Mouse (Mus musculus) forebrain, embryonic 14.5 days (tissue): ENCODE results near the gene Gm30191. TPM values are rescaled to one million over a fixed set of nuclear protein-coding genes. Genes with fewer than 3 reads are reported as not detected.

Source experiments
- ATAC-seq: fragments of 200-750 bp; cut with Nextera tagmentation; 2 replicates; pipeline ENCODE4 v1.8.0; 2017; ENCODE audit warnings: mild to moderate bottlenecking, moderate library complexity
- DNase-seq: peaks from one replicate; pipeline ENCODE4 v3.0.0-alpha.2; 2015; ENCODE audit warnings: low spot score
- H3K27ac ChIP-seq: fragments of 300-500 bp; sonication (generic); 2 replicates; pipeline ENCODE4 v1.5.1; 2014; ENCODE audit warnings: low read depth, mild to moderate bottlenecking, control low read depth, low read length, moderate library complexity
- H3K27me3 ChIP-seq: fragments of 300-500 bp; sonication (generic); replicated peaks from 2 replicates; pipeline ENCODE4 v1.6.1; 2014; ENCODE audit warnings: low read length, control low read depth, mixed read lengths; ENCODE audit not compliant: control insufficient read depth, insufficient read depth
- H3K36me3 ChIP-seq: fragments of 300-500 bp; sonication (generic); 2 replicates; pipeline ENCODE4 v1.6.1; 2014; ENCODE audit warnings: low read length, control low read depth; ENCODE audit not compliant: control insufficient read depth, insufficient read depth
- H3K4me1 ChIP-seq: fragments of 300-500 bp; sonication (generic); 2 replicates; pipeline ENCODE4 v1.6.1; 2014; ENCODE audit warnings: antibody characterized with exemption, low read length, control low read depth; ENCODE audit not compliant: control insufficient read depth, insufficient read depth
- H3K4me2 ChIP-seq: fragments of 300-500 bp; sonication (generic); 2 replicates; pipeline ENCODE4 v1.6.1; 2014; ENCODE audit warnings: mild to moderate bottlenecking, control low read depth, low read length
- H3K4me3 ChIP-seq: fragments of 300-500 bp; sonication (generic); 2 replicates; pipeline ENCODE4 v1.5.1; 2014; ENCODE audit warnings: low read depth, low read length, control low read depth
- H3K9ac ChIP-seq: fragments of 300-500 bp; sonication (generic); 2 replicates; pipeline ENCODE4 v1.6.1; 2014; ENCODE audit warnings: mild to moderate bottlenecking, low read length, control low read depth, moderate library complexity
- H3K9me3 ChIP-seq: fragments of 300-500 bp; sonication (generic); replicated peaks from 2 replicates; pipeline ENCODE4 v1.6.1; 2016; ENCODE audit warnings: low read length, control low read depth, mixed read lengths; ENCODE audit not compliant: control insufficient read depth
- WGBS: fragments of 180-500 bp; shearing (Covaris S2); extraction: QIAGEN DNeasy Blood & Tissue Kit; methylation state at CpG from one replicate; pipeline ENCODE4 v1.1.7; 2014; 5-methylcytosine and 5-hydroxymethylcytosine counted together
- polyA plus RNA-seq: library from polyadenylated mRNA; unstranded; fragments of >200 nt; fragmentation: Nextera tagmentation; extraction: Ambion mirVana; gene quantifications from 2 replicates; pipeline ENCODE4 v1.2.1, GENCODE M21; 2014

The Gm30191 gene
- polyA plus RNA-seq, 1 experiment from 2014 or later: not detected

DNA sequence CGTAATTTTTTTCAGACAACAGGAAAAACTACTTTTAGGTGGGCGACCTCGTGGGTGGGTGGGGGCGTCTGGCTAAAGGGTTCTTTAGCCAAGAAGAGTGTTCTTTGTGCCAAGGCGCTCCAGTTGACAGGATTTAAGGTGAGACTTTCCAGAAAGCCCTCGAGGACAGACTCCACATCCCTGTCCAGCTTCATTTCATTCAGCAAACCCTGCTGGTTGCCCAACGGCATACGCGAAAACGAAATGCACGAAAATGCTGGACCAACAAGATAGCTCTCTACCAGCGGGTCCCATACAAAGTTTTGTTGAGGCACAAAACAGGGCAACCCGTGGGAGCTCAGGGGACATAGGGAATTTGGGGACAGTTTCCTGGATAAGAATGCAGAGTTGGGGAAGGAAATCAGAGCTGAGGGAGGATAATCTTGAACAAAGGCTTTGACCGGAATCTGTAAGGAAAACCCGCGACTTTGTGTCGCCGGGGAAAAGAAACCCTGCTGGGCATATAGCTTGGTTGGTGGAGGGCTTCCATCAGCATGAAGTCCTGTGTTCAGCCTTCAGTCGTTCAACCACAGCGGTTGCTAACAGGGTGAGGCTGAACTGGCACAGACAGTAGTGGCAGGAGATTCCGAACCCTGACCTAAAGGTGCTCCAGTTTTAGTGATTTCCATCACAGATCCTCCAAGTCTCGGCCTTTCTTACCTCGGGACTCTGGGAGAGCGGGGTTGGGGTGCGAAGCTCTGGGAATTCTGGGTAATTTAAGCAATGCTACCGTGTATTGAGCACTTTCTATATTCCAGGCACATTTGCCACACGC lies 3.6 kb downstream of the Gm30191 start:
- 5% methylated on average over 27 of the region's 27 CpGs for WGBS
- Histone ChIP-seq H3K9ac (peak overlapping the region; percentile 67), H3K27ac (no peak overlapping the region), H3K27me3 (peaks cover 68% of the 10 kb centered on the region), H3K4me3 (peak overlapping the region; percentile 46), H3K4me2 (peak overlapping the region; percentile 75), H3K4me1 (peaks cover 15% of the 10 kb centered on the region), H3K36me3 (no peaks in the 10 kb centered on the region), H3K9me3 (no peaks in the 10 kb centered on the region)
- ATAC-seq (no peak), DNase-seq (no peak)

DNA sequence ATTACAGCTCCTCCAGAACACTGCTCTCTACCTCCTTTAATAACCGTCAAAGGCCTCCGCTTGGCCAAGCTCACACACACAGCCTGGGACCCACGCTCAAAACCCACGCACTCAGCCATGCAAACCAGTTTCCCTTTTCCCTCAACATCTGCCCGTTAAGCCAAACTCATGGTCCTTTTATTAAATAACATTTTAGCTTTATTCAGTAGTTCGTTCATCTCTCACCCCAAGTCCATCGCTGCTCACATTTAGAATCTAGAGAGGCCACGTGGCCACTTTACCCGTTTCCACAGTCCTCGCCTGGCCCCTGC lies 4.2 kb downstream of the Gm30191 start:
- H3K4me2 ChIP-seq: peak overlapping the region; percentile 75
- no peak for DNase-seq
- H3K9me3 ChIP-seq: no peaks in the 10 kb centered on the region
- peaks cover 70% of the 10 kb centered on the region for H3K27me3 ChIP-seq
- no peak overlapping the region for H3K27ac ChIP-seq
- ATAC-seq: no peak
- H3K36me3 ChIP-seq: no peaks in the 10 kb centered on the region
- H3K9ac ChIP-seq: peak overlapping the region; percentile 67
- WGBS: 7% methylated on average over 10 of the region's 10 CpGs
- H3K4me1 ChIP-seq: peaks cover 13% of the 10 kb centered on the region
- peak overlapping the region; percentile 46 for H3K4me3 ChIP-seq

DNA sequence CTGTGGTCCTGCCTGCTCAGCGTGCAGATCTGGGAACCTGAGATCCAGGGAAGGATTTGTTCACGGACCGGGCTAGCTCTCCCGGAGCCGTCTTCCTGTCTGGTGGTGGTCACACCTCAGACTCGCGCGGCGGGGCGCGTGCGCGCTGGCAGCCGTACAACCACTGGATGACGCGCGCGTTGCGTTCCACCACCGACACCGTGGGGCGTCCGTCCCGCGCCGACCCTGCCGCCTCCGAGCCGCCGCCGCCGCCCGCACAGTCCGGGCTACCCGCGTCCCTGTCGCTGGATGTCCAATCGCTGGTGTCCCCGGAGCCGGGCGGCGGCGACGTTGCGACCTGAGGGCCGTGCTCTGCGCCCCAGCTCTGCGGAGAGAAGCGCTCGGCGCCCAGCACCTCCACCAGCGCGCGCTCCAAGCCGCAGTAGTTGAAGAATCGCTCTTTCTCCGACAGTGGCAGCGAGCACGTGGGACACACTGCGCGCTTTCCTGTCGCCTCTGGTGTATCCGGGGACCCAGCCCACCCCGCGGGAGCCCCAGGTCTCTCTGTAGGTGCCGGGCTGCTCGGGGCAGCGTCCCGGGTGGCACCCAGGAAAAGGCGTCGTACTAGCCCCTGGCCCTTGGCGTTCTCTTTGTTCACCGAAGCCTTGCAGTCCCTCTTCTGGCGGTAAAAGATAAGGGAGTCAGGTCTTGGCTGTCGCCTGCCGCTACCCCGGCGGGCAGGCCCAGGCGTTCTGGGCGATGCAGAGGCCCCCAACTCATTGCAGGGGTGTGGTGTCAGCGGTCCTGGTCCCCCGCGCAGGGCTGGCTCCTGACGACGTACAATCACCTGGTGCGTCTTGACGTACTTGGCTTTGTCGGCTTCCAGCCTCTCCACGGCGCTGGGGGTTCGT lies 4.8 kb downstream of the Gm30191 start:
- no peak overlapping the region; the same call in 1 of the 2 replicates for H3K27ac ChIP-seq
- peak overlapping the region; percentile 46 for H3K4me3 ChIP-seq
- H3K9me3 ChIP-seq: no peaks in the 10 kb centered on the region
- H3K4me2 ChIP-seq: peak overlapping the region; percentile 75
- no peaks in the 10 kb centered on the region for H3K36me3 ChIP-seq
- H3K27me3 ChIP-seq: peaks cover 70% of the 10 kb centered on the region
- ATAC-seq (peak; percentile 45), DNase-seq (peak; percentile 61)
- peak overlapping the region; percentile 67 for H3K9ac ChIP-seq
- WGBS: under 1% methylated on average over 67 of the region's 91 CpGs
- H3K4me1 ChIP-seq: peaks cover 10% of the 10 kb centered on the region

DNA sequence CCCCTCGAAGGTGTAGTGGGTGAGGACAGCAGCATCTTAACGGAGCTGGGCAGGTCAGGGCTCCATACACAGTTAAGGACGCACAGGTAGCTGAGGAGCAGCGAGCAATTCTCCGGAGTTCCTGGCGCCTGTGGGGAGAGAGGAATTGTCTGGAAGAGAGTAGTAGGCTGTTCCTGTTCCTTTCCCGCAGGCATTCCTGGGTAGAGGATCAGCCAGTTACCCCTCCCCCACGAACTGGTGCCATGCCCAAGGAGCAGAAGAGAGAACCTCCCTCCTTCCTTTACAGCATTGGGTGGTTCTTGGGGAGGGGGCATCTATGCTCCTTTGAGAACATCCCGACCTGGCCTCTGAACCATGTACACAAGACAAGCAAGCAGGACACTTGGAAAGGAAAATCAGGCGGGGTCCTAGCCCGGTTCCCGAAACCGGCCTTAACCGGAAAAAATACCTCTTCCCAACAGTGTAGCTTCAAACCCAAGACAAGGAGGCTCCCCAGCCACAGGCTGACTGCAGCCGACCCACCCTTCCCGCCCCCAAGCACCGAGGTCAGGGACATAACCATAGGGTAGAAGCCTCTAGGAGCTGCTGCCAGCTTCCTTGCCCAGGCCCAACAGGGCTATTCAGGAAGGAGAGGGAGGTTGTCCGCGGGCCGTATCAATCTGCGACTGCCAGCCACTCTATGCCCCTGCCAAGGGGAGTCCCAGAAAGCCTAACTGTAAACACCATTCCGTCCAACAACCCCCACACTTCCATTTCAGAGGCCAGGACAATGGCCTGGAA lies 5.6 kb downstream of the Gm30191 start:
- Histone ChIP-seq H3K4me2 (peak overlapping the region; percentile 75), H3K4me1 (peaks cover 10% of the 10 kb centered on the region), H3K9me3 (no peaks in the 10 kb centered on the region), H3K36me3 (no peaks in the 10 kb centered on the region), H3K9ac (peak overlapping the region; percentile 67), H3K27me3 (peaks cover 70% of the 10 kb centered on the region), H3K4me3 (peak overlapping the region; percentile 46), H3K27ac (no peak overlapping the region)
- whole genome bisulfite sequencing: 5% methylated on average over 22 of the region's 22 CpGs
- ATAC-seq: no peak
- DNase-seq: peak; percentile 54

DNA sequence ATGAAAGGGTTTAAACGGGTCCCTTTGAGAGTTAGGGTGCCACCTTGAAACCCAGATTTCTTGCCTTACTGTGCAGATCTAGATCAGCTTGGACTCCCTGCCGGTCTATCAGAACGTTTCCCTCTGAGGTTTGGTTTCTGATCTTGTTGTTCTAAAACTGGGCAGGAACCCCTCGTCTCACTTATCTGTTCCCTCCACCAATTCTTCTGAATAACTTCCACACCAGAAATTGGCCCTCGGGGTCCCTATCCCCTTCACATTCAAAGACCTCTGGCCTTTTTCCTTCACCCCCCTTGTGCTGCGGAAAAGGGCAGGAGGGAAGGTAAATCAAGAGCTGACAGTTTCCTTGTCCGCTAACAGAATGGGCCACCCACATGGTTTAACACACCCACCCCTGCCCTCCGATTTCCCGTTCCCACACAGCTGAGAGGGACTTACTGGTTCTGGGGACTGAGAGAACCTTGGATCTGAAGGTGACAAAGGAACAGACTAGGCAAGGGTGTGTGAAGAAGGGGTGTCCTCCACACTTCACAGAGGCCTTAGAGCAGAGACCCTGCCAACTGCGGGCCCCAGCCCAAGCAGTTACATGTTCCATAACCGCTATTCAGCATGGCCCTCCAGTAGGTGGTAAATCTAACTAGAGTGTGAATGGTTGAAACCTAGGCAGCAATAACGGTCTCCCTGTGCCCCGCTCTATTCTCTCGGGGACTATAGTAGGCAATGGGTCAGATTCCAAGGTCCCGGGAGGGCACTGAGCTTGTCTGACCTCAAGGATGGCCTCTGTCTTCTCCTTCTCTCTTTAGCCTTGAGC lies 6.4 kb downstream of the Gm30191 start:
- peak overlapping the region; percentile 67; the same call in 1 of the 2 replicates for H3K9ac ChIP-seq
- H3K27ac ChIP-seq: no peak overlapping the region; the same call in 1 of the 2 replicates
- WGBS: 13% methylated on average over 15 of the region's 15 CpGs
- peak overlapping the region; percentile 75; the same call in 1 of the 2 replicates for H3K4me2 ChIP-seq
- H3K36me3 ChIP-seq: no peaks in the 10 kb centered on the region
- peak overlapping the region; percentile 46; the same call in 1 of the 2 replicates for H3K4me3 ChIP-seq
- no peak for DNase-seq
- no peaks in the 10 kb centered on the region for H3K9me3 ChIP-seq
- H3K27me3 ChIP-seq: peaks cover 69% of the 10 kb centered on the region
- ATAC-seq: no peak
- peaks cover 10% of the 10 kb centered on the region for H3K4me1 ChIP-seq

DNA sequence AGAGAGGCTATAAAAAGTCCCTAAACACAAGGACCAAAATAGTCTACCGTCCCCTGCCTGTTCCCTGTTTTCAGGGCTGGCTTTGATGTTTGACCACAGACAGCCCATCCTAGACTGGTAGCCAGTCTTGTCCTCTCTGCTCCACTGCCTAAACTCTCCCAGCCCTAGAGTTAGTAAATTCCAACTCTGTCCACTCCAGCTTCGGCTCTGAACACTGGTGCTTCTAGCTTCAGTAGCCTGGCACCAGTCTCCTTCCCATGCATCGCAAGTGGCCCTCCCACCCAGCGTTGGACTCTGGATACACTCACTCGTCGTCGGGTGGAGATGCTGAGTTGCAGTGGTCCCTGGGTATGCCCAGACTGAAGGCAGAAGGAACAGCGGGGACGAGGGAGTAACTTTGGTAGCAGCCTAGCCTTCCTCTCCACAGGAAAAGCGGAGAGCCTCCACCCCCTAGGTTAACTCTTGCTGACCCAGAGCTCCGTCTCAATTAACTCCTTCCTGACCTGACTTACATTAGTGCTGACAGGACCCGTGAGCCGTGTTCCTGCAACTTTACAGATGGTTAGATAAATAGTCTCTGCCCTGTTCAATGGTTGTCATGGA lies 7.1 kb downstream of the Gm30191 start, which contains the start of gene Grrp1:
Gene Grrp1, minus strand, starts transcription at position 385 of the 603 bp plus-strand sequence.
- Histone ChIP-seq H3K27ac (no peak within 1 kb of the TSS; the same call in 1 of the 2 replicates), H3K9ac (peak within 1 kb of the TSS; percentile 25; the same call in 1 of the 2 replicates), H3K4me2 (0 out of 2 replicates have a peak within 1 kb of the TSS, but pooled peaks have one; percentile 9), H3K27me3 (peaks cover 63% of the 10 kb centered on the region), H3K4me3 (0 out of 2 replicates have a peak within 1 kb of the TSS, but pooled peaks have one; percentile 46), H3K9me3 (no peaks in the 10 kb centered on the region), H3K4me1 (peaks cover 10% of the 10 kb centered on the region), H3K36me3 (no peaks in the 10 kb centered on the region)
- WGBS: 2% methylated on average over 13 of the region's 13 CpGs
- ATAC-seq: no peak
- no peak for DNase-seq

DNA sequence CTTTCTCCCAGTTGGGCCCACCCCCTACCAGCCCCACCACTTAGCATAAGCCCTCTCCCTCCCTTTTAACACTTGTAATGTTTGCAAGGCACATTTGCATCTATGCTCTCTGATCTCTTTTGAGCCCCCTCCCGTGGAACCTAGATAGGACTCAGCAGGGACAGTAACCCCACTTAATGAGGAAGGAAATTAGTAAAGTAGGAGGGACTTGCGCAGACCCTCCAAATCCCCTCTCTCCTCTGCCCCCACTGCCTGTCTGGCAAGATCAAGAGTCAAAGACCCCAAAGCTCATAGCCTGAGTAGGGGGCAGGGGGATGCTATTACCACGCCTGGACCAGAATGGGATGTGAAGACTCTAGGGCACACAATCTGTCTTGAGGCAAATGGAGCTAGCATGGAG lies 8.1 kb downstream of the Gm30191 start:
- Histone ChIP-seq H3K27me3 (peaks cover 55% of the 10 kb centered on the region), H3K4me1 (peaks cover 8% of the 10 kb centered on the region), H3K9me3 (no peaks in the 10 kb centered on the region), H3K9ac (no peak overlapping the region), H3K27ac (no peak overlapping the region), H3K4me2 (no peak overlapping the region), H3K36me3 (no peaks in the 10 kb centered on the region), H3K4me3 (no peak overlapping the region)
- ATAC-seq: no peak
- DNase-seq: no peak
- WGBS: 29% methylated on average over 3 of the region's 3 CpGs
